Mouse (Mus musculus) lung, postnatal 4 days (tissue): Measurements from ENCODE around the gene Dcaf4.

Source experiments
- DNase-seq, 2 experiments: peaks; one replicate each; pipeline ENCODE4 v3.0.0; 2021

Dcaf4 gene

GRCm38 (mm10) chr12:83553816-83554215, 33.5 kb downstream of the Dcaf4 start:
- no peak for DNase-seq

- no peak for DNase-seq
These were observed 35.3 kb downstream of the Dcaf4 start for GRCm38 (mm10) chr12:83555605-83556004.

DNA sequence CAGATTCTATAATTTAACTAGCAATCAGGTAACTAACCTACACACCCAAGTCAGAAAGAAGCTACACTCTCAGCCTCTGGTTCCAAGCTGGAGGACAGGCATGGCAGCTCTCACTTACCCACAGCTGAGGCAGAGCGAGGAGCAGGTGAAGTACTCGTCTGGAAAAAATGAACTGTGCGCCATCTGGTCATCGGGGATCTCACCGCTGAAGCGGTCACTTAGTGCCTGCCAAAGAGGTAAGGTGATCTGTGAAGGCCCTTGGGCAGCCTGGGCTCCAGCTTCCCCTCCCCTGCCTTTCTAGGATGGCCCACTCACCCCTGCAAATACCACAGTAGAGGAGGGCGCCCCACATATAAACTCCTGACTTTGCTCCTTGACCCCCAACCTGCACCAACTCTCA, 38.2 kb downstream of the Dcaf4 start:
- DNase-seq, result no peak

- no peak for DNase-seq
These were observed 39.9 kb downstream of the Dcaf4 start for GRCm38 (mm10) chr12:83560189-83560588.

DNA sequence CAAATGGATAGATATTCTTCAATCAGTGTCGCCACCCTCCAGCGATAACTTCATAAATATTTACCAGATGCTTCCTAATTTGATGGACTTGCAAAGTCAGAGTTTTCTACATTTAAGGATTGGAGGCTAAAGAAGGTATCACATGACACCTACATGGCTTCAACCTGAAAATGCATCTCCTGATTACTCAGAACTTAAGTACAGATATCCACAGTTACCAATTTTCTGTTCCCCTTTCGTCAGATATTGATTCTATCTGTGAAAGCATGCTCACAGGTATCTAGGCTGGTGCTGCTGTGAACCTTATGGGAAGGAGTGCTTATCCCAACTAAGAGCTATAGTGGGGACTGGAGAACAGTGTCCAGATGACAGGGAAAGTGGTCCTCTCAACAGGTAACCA, 42.3 kb downstream of the Dcaf4 start:
- no peak for DNase-seq

DNA sequence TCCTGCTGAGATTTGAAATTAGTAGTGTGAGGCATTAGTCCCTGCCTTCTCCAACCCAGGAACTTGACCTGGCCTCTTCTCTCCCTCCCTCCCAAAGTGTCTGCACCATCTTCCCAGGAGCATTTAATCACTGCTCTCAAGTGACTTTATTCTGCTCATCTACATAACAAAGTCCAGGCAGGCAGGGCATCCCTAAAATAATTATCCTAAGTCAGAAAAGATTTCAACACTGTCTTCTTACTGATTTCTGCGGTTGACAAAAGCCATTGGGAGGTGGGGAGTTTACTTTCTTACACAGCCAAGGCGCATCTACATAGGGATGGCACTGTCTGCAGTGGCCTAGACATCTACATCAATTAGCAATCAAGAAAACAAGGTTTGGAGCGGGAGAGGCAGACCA, 49.6 kb downstream of the Dcaf4 start:
- no peak for DNase-seq

DNA sequence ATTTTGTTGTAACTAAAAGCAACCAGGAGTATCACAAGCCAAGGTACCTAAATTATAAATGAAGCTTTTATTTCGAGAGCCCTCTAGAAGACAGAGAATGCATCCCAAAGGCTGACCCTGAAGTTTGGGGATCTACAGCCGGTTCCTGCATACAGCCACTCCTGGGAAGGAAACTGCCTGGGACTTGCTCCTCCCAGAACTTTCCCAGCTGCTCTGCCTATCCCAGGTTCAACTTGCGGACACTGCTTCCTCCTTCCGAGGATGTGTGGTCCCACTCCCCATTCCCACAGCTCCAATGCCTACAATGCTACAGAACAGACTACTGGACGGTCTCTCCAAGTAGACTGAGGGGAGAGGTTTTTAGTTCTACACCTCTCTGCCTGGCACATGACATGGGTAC, 52.5 kb downstream of the Dcaf4 start:
- no peak for DNase-seq

DNA sequence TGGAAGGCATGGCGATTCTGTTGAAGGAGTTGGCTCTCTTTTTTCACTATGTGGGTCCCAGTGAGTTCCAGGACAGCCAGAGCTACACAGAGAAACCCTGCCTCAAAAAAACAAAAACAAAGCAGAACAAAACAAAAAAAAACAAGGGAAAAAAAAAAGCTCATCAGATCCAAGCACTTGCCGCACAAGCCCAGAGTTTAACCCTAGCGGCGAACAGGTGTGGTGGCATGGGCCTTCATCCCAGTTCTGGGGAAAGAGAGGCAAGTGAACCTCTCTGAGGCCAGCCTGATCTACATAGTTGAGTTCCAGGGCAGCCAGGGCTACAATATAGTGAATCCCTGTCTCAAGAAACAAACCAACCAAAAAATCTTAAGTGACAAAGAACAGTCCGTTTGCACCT, 57.2 kb downstream of the Dcaf4 start:
- DNase-seq, result no peak

DNA sequence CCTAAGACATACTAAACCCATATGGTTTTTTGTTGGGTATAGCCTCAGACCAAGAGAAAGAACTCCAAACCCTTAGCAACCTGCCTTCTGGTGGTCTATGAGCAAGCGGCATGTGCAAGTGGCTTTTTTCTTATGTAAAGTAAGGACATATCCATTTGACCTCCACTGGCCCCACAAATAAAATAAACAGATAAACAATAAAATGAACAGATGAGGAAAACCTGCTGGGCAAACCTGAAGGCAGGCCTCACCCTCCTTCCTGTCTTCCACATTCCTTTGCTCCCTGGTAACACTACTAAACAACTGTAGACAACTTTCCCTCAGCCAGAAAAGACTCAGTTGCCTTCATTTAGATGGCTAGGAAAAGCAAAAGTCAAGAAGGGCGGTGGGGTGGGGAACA, 58.1 kb downstream of the Dcaf4 start:
- no peak for DNase-seq

GRCm38 (mm10) chr12:83578896-83579569, 58.8 kb downstream of the Dcaf4 start:
- no peak for DNase-seq

DNA sequence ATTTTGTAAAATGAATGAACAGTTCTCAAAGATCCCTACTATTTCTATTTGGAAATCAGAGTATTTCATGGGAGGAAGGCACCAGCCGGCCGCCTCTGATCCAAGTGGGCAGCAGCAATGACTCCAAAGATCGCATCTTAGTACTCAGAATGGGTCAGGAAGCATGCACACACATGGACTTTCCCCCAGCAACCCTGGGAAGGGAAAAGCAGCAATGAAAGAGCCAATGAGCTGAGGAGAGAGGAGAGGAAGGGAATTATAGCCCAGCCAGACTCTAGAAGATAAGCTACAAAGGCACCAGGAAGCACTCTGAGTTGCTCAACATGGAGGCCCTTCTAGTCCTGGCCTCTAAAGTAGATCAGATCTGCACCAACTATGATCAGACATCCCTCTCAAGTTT, 60.0 kb downstream of the Dcaf4 start:
- DNase-seq, result no peak

DNA sequence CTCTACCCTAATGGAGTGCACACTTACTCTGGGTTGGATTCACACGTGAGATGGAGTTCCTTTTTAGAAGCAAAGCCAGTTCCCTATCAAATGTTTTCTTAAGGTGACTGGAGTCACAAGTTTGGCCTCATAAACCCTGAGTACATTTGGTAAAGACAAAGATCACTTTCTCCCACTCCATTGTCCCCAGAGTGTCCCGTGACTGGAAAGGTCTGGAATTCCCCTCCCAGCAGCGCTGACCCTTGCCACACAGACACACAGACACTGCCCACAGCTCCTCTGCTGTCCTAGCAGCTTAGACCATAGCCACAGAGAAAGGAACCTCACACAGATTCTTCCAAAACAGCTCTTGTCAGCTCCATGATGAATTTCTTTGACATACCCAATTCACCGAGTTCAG, 61.8 kb downstream of the Dcaf4 start:
- no peak for DNase-seq

DNA sequence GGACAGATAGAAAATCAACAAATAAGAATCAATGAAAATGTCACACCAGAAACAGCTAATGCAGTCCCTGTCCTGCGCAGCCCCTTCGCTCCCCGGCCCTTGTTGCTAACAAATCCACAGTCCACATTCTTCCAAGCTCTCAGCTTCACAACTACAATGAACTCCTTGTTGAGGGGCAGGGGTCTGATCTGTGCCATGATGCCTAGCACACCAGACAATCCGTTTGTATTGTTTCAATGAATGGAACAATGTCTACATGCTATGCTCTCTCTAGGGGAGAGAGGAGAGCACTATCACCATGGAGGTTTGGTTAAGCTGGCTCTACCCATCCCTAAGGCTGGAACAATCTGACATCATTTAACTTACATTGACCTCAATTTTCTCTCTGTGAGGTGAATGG, 62.5 kb downstream of the Dcaf4 start:
- no peak for DNase-seq

- DNase-seq, result no peak
These were observed 66.4 kb downstream of the Dcaf4 start for GRCm38 (mm10) chr12:83586628-83587027.
